Mouse (Mus musculus): ENCODE data around the gene Kcnk5.

Gene Kcnk5

DNA sequence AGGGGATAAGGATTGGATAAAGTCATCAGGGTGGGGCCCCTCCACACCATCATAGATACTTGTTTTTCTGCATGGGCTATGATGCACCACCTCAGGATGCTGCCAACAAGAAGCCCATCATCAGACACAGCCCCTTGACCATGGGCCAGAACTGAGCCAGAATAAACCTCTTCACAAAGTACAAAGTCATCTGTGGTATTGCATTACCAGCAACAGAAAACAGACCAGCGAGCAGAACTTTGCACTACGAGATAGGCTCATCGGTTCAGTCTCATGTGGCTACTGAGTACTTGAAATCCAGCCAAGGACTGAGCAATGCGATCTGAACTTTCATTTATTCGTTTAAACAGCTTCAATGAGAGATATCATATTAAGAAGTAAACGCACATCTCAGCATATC, 18.9 kb downstream of the Kcnk5 start:
- DNase-seq: no peak

DNA sequence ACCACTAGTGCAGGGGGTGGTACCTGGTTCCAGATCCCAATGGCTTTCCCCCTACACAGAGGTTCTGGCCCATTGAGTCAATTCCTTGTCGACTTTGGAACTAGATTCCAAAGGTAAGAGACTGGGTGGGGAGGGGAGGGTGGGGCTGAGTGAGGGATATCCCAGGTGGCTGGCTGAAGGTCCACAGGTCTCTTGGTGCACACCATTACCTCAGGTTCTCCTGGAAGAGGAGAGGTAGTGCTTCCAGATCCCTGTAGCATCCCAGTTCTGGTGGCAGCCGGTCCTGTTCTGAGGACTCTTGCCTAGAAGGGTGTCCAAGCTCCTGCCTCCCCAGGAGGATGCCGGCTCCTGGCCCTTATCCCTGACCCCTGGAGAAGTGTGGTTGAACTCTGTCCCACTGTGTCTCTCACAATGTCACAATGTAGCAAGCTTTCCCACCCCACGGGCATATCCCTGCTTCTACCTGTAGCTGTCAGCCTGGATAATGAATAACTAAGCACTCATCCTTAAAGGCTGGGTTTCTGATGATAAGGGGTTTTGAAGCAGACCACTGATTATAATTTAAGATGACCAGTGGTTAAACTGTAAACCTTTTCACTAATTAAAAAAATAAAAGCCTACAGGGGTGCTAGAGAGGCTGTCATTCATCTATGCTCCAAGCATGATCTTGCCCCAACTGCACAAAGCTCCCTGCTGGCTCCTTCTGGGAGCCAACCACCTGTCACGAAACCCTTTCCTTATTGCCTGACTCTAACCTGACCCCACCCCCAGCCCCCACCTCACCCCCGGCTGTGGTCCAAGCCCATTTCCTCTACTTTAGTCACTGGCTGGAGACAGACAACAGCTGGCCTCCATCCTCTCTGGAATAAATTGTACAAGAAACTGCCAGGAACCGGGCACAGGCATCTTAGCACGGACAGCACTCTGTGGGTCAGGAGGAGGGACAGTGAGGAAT, 22.6 kb downstream of the Kcnk5 start:
- no peak for DNase-seq

DNA sequence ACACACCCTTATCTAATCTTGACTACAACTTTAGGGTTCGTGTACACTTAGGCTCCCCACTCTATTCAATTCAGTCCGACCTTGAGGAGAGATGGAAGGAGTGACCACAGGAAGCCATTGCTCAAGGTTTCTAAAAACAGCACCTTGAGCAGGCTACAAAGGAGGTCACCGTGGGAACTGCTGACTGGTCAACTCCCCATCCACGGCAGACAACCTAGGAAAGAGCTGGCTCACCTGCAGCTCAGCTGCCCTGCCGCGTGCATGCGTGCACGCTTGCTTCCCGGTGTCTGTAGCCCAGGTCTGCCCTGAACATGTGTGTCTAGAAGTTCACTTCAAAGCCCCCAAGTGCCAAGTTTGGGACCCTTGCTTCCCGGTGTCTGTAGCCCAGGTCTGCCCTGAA, 24.0 kb downstream of the Kcnk5 start:
- no peak for DNase-seq

DNA sequence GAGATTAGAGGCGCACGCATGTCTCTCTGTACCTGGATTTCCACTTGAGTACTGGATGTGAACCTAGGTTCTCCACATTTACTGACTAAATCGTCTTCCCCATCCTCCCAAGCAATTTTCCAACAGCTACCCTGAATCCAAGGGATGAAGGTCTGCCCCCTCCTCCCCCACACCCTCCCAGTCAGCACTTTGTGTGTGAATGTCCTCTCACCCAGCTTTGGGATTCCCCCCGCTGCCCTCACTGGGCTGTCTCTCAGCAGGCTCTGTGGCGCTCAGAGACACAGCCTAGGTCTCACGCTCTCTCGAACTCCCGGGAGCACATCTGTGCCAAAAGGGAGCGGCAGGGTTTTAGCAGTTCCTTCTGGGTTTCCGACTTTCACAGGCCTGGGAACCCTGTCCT, 25.9 kb downstream of the Kcnk5 start:
- no peak for DNase-seq

DNA sequence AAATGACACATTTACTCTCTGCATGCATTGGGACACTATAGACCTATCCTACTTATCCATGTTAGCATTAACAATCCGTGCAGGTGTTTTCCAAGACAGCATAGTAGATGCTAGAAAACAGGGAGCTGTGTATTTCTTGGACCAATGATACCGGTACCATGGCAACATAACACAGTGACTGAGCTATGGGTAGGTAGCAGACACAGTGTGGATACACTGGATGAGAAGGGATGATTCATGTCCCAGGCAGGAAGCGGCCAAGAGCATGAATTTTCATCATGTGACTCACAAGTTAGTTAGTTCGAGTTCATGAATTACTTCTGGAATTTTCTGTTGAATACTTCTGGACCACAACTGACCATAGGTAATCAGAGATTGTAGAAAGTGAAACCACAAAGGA, 26.7 kb downstream of the Kcnk5 start:
- DNase-seq: no peak

DNA sequence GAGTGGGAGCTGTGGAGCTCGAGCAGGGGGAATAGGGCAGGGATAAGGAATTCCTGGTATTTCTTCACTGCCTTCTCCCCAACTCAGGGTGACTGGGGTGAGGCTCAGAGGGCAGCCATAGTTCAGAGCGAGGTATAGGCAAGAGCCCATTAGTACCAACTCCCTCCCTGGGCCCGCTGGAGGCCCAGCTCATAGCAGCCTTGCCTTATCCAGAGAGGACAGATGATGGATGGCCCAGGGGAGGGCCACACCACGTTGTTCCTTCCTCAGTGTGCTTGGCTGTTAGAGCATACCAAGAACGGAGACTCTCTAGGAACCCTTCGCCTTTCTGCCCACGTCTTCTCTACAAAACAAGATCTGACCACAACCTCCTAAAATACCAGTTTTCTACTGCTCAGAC, 27.4 kb downstream of the Kcnk5 start:
- DNase-seq: no peak

DNA sequence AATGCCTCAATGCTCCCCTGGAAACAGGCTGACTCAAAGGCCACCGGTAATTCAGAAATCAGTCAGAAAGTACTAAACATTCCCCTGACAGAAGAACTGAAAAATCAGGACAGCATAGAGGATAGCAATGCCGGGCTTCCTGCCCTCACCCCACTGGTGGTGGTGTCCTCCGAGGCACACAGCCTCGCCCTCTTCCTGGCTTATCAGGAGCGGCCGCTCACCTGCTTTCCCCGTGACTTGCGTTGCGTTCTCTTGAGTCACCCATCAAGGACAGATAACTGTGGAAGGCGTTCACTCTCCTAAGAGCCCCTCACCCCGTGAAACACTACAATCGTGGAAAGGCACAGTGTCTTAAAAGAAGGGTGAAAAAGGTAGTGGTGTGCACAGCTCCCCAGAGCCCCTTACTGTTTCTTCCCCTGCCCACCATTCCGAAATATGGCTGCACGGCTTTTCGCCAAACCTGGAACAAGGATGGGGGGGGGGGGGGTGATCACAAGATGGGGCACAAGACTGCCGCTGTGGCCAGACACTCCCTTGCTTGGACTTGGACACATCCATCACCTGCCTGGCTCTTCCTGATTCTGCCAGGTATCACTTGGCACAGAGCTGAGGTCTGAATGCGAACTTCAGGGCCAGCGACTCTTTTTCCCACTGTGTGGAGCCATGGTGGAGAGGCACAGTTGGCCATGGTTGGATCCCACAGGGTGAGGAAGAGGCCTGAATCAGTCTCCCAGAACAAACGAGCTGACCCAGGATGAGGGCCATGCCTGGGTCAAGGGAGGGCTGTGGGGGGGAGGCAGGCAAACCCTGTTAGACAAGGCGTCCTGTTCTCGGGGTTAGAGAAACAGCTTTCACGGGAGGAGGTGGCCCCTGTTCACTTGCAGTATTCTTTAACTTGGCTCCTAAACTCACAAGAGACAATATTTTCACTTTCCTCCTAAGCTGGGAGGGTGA, 32.2 kb downstream of the Kcnk5 start:
- no peak for DNase-seq

DNA sequence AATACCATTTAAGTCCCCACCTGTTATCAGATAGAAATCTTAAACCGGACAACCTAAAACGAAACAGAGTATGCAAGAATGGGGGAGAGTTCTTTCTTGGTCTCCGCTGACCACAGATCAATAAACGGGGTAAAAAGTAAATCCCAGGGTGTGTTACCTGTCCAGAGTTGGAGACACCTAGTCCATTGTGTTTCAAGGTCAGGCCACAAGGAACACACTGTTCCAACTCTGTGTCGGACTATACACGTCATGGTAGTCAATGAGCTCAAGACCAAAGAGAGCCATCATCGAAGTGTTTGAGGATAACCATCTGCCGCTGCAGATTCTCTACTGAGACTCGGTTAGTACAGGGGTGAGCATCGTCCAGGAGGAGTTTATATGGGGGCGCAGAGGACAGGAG, 33.1 kb downstream of the Kcnk5 start:
- DNase-seq: no peak

DNA sequence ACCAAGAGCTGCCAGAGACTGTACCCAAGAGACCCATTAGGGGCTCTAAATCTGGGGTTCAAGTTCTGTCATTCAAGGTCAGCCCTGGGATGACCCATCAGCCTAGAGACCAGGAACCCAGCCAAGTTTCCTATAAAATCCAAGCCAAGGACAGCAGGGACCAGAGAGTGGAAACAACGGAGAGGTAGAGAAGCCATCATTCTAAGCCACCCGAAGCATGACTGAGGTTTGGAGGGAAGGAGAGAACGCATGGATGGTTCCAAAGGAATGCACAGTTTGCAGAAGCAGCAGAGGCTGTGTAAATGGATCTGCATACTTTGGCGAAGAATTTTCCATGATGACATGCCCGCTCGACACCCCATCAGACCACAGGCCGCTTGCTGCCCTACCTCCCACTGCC, 33.8 kb downstream of the Kcnk5 start:
- DNase-seq: no peak

DNA sequence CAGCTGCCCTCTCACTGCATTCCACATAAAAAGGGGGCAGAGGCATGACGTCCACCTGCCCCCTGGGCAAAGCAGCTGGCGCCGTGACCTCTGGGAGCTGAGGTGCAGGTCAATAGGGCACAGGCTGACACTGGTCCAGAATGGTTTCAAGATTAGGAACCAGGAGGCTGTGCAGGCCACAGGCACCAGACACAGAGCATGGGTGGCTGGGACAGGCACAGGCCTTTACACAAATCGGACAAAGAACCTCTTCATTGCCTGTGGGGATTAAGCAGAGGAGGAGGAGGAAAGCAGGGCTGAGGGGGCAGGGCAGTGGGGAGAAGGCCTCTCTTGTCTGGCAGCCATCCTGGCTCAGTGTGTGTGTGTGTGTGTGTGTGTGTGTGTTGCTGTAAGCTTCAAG, 37.5 kb downstream of the Kcnk5 start:
- DNase-seq: peak; percentile 15

DNA sequence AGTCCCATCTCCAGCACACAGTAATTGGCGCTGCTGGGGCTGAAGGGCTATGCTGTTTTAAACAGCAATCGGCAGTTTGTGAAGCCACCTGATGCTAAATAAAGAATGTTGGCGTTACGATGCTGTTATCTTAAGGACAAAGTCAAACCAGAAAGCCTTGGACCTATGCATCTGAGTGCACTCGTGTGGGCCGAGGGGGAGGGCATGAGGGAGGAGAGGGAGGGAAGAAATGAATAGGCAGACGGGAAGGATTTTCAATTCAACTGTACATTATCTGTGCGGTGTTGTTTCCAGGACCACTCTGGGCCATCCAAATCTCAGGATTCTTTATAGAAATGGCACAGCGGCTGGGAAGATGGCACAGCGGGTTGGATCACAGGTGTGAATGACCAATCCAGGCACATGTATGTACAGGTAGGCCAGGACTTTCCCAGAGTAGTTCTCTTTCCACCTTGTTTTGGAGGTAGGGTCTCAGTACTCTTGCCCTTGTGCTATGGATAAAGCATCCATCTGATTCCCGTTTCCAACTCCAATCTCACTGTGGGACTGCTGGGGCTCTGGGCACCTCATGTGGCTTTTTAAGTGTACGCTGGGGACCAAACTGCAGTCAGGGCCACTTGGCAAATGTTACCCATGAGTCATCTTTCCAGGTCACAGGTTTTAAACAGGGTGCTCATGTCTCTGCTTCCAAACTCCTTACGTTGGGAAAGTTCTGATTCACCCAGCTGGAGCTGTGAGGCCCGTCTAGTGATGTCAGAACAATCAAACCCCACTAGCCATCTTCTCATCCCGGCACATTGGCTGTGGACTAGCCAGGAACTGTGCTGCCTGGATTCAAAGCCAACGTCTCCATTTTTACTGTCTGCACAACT, 42.9 kb downstream of the Kcnk5 start, which contains the start of gene Saysd1:
TSS of gene Saysd1 (minus strand) at position 51 of the 872 bp plus-strand sequence.
- no peak for DNase-seq

DNA sequence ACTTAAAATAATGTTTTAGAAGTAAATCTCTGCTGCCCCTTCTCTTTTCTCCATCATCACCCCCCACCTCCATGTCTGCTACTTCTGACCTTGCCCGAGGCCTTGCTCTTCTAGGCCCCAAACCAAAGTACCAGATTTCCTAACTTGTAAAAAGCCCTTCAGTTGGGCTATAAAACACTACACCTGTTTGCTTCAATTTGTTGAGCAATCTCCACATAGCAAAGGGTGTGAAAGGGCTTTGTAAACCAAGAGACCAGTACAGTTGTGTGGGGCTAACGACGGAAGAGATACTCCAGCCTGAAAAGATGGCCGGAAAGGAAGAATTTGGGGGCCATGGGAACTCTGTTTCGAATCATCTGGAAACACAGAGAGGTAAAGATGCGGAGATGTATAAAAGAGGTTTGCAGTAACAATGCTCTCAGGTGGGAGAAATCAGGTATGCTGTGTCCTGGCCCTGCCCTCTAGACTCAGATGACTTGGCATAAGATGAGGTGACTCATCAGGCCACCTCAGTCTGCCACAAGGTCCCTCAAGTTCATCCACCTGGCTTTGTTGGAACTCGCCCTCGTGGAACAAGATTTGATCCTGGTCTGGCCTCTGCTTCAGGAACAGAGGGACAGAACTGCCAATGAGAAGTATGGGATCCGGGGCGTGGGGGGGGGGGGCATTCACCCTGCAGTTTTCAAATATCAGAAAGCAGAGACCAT, 46.5 kb downstream of the Kcnk5 start:
- no peak for DNase-seq

DNA sequence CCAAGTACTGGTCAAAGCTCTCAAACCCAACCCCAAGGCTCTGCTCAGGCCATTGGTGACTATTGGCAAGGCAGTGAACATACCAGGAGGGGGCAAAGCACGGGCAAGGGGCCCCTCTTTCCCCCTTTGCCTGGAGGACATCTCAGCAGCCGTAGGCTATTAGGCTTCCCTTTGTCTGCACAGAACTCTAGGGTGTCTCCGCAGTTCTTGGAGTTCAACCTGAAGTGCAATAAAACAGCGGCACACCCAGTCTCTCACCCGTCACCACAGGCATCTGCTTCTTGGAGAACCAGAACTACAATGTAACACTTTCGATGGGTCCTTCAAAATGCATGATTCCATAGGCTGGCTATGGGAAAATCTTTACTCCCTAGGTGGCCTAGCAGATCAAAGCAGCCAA, 53.4 kb downstream of the Kcnk5 start:
- DNase-seq: no peak

DNA sequence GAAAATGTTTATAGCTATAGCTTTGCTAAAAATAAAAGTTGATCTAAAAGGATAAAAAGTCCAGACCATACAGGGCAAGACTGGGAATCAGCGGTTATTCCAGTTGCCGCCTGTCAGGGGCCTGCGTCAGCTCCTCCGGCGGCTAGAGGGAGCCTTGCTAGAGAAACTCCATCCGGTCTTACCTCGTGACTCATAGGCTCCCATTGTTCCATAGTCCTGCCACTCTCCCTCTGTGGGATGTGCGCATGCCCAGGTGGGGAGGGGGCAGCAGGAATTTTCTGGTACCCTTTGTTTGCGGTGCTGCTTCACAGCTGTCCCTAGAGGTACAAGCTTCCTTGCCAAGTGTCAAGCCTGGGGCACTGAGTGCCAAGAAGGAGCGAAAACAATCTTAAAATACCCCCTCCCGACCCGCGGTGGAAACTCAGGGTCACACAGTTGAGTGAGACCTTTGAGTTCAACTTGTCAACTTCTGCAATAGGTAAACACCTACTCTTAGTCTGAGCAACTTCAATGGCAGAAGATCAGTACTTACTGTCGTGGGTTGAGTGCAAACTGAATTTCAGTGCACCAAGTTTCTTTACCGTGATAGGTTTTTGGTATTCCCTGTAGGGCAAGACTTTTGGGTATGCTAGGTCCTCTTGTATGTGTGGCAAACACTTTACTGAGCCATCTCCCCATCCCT, 54.1 kb downstream of the Kcnk5 start:
- DNase-seq: no peak

DNA sequence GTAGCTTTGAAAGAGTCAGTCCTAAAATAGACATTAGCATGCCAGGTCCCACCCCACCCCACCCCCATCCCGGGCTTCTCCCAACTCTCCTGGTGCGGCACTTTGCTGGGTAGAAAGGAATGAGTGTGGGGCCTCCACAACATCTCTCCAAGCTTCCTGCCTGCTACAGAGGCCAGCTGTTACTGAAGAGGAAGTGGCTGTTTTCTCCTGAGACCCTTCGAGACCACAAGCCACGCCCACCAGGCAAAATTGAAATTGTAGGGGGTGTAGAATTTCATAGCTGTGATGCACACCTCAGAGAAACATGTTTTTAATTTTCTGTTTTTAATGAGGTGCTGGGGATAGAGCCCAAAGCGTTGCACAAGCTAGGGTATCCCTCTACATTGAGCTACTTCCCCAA, 60.7 kb downstream of the Kcnk5 start:
- DNase-seq: no peak

DNA sequence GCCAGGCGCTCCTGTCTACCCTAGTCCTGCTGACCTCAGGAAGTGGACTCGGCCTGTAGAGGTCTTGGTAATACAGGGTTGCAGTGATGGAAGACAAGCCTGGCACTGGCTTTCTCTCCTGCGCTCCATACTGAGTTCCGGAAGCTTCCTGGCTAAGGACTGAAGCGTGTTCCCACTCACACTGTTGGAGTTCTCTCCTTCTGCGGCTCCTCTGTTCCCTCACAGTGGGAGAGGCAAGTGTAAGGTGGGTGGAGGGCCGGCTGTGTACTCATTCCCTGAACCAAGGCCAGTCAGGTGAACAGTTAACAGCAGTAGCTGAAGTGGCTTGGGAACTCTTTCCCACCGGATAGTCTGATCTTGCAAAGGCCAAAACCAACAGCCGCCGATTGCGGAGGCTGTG, 61.6 kb downstream of the Kcnk5 start:
- peak; percentile 12 for DNase-seq

DNA sequence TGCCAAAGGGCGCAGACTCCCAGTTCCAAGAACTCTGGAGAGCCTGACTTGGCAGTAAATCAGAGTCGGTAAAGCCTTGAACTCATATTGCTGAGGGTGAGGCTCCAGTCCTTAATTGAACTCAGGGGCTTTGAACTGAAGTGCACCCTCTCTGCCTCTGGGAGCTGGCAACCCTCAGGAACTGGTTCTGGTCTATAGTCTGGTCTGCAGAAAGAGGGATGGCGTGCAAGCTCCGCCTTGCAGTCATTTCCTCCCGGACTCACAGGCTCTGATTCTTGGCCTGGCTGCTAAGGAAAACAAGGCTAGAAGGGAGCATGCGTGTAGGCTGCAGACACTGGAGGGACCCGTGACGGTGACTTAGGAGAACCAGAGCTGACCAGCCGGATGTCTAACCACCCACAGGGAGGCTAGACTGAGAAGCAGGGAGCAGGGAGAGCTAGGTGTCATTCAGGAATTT, 65.4 kb downstream of the Kcnk5 start:
- no peak for DNase-seq

DNA sequence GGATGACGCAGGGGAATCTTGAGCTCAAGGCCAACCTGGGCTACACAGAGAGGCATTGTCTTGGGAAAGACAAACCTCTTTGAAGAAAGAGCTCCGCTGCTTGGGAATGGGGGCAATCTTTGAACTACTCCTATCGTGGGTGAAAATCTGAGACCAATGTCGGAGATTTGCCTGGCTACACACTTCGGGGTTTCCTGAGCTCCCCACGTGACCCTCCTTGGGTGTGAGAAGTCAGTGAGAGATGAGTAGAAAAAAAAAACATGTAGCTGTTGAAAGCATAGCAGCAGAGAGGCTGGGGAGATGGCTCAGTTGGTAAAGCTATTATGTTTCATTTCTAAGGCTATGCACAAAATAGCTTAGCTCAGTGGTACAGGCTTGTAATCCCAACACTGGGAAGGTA, 66.7 kb downstream of the Kcnk5 start:
- DNase-seq: no peak

DNA sequence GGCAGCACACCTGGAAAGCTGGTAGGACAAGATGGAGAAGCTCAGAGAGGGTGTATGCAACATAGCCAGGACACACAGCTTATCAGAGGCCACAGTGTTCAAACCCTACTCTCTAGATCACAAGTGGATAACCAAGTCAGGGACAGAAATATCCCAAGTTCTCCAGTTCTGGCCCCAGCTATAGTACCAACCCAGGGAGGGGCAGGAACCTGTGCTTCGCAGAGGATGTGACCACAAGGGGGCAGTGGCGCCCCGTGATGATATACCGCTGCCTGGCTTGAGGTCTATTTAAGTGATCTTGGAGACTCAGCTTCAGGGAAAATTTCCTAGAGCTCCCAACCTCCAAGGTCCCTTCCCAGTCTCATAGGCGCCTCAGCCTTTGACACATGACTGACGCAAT, 67.6 kb downstream of the Kcnk5 start:
- DNase-seq: peak; percentile 73

DNA sequence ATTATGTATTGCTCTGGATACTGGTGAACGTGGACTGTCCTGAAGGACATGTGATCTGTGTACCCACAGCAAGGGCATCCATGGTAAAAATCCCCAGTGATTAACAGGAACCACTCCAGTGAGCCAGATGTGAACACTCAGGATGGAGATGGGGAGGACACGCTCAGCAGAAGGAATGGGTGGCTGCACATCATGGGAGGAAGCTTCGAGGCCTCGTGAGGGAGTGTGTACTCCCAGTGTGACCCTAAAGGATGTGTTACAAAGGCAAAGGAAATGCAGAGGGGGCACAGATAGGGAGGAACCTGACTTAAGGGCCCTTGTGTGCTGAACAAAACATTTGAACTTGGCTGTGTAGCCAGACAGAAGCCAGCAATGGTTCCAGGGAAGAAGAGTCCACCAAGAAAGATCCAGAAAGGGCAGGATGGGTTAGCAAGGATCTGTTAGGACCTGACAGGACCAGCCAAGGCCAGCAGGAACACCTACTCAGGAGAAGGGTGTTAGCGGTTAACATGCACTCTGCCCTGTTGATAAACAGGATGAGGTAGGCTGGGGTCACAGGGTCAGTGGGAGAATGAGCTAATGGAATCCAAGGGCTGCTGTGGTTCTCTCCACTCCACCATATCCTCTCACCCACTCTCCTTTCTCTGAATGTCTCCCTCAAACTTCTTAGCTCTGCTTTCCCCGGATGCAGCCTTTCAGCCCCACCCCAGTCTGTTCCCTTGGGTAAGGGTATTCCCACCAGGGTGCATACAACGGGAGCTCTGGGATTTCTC, 68.2 kb downstream of the Kcnk5 start:
- DNase-seq: no peak
